In genomic region chr17:35870151-35870883, GRCm38 (mm10) we compare ENCODE assay signal across 8 mouse cellular contexts. TPM values are rescaled to one million over a fixed set of nuclear protein-coding genes. Genes with fewer than 3 reads are reported as not detected.
DNase-seq lines count a peak whose midpoint lies in the region; ATAC-seq and TF ChIP-seq lines count a peak whose summit lies in the region.

No protein-coding gene starts in this region.

- peak; percentile 40 for DNase-seq in embryo, embryonic 11 days
- DNase-seq in embryo, embryonic 9.5 days (ENCODE audit: extremely low spot score), result no peak
- peak; percentile 69 for DNase-seq in adrenal gland, postnatal 10 days
- DNase-seq in heart, adult 11 months, result peak; percentile 99
- DNase-seq in lung, embryonic 14.5 days, result peak; percentile 72
- DNase-seq in ovary, adult 18-20 months (ENCODE audit: low spot score), result no peak

- no peak for TF ChIP-seq POLR2A in olfactory bulb, adult 2 months (IDR thresholded peaks at IDR 0.05; ENCODE audit: insufficient read depth, low read depth, low read length)

- H3K9ac ChIP-seq in intestine, postnatal 0 days (ENCODE audit: low read depth, low read length), result peak overlapping the region; percentile 37; the same call in 1 of the 2 replicates
- peak overlapping the region; percentile 80 for H3K9ac ChIP-seq in lung, embryonic 14.5 days

- H3K4me1 ChIP-seq in intestine, postnatal 0 days (replicated peaks; ENCODE audit: control insufficient read depth, insufficient read depth, low read length), result no peaks in the 10 kb centered on the region
- peaks cover 12% of the 10 kb centered on the region for H3K4me1 ChIP-seq in lung, embryonic 14.5 days (ENCODE audit: insufficient read depth)
- H3K4me1 ChIP-seq in olfactory bulb, adult 2 months (ENCODE audit: control insufficient read depth, insufficient read depth, low read length), result peaks cover 48% of the 10 kb centered on the region

- no peak for TF ChIP-seq CTCF in intestine, postnatal 0 days (IDR thresholded peaks at IDR 0.05; ENCODE audit: low read depth)
- TF ChIP-seq CTCF in lung, embryonic 14.5 days (IDR thresholded peaks at IDR 0.05; ENCODE audit: low read depth), result no peak
- TF ChIP-seq CTCF in olfactory bulb, adult 2 months (IDR thresholded peaks at IDR 0.05; ENCODE audit: insufficient read depth, low read depth, low read length), result no peak

- peak overlapping the region; percentile 19; the same call in 1 of the 2 replicates for H3K4me3 ChIP-seq in intestine, postnatal 0 days (ENCODE audit: low read depth, low read length)
- H3K4me3 ChIP-seq in lung, embryonic 14.5 days (ENCODE audit: low read depth, low read length), result peak overlapping the region; percentile 68
- peak overlapping the region; percentile 19; the same call in 1 of the 2 replicates for H3K4me3 ChIP-seq in olfactory bulb, adult 2 months (ENCODE audit: insufficient read depth, low read depth, low read length)

- WGBS in intestine, postnatal 0 days, result 60% methylated on average over 9 of the region's 9 CpGs
- WGBS in lung, embryonic 14.5 days, result 34% methylated on average over 9 of the region's 9 CpGs
- 53% methylated on average over 9 of the region's 9 CpGs for WGBS in olfactory bulb, adult 2 months

- H3K27me3 ChIP-seq in intestine, postnatal 0 days (replicated peaks; ENCODE audit: control insufficient read depth, insufficient read depth, low read length), result no peaks in the 10 kb centered on the region
- no peaks in the 10 kb centered on the region for H3K27me3 ChIP-seq in lung, embryonic 14.5 days (ENCODE audit: insufficient read depth, low read length)

- ATAC-seq in intestine, postnatal 0 days, result no peak
- ATAC-seq in lung, embryonic 14.5 days (ENCODE audit: insufficient read depth), result peak; percentile 29; the same call in 1 of the 2 replicates

- 0 out of 2 replicates have a peak, but pooled peaks cover 3% of the 10 kb centered on the region for H3K36me3 ChIP-seq in intestine, postnatal 0 days (ENCODE audit: control insufficient read depth, insufficient read depth)
- H3K36me3 ChIP-seq in lung, embryonic 14.5 days (ENCODE audit: insufficient read depth), result peaks cover 31% of the 10 kb centered on the region

- H3K4me2 ChIP-seq in intestine, postnatal 0 days (replicated peaks; ENCODE audit: low read depth), result peak overlapping the region; percentile 92
- H3K4me2 ChIP-seq in lung, embryonic 14.5 days, result peak overlapping the region; percentile 98

- peak overlapping the region; percentile 66 for H3K27ac ChIP-seq in intestine, postnatal 0 days (ENCODE audit: low read depth, low read length)
- peak overlapping the region; percentile 98 for H3K27ac ChIP-seq in lung, embryonic 14.5 days (ENCODE audit: low read depth)
- H3K27ac ChIP-seq in olfactory bulb, adult 2 months (ENCODE audit: insufficient read depth, low read depth, low read length), result peak overlapping the region; percentile 79; the same call in 1 of the 2 replicates

- no peaks in the 10 kb centered on the region for H3K9me3 ChIP-seq in intestine, postnatal 0 days (ENCODE audit: control insufficient read depth)
- no peaks in the 10 kb centered on the region for H3K9me3 ChIP-seq in lung, embryonic 14.5 days (ENCODE audit: low read depth, low read length)

RNA-seq across cellular contexts. Expression of gene Ppp1r18, which starts 4.9 kb away (rescaled TPM):
- 10 to 100 TPM; 35.4 to 35.6 TPM for total RNA-seq in adrenal gland, postnatal 10 days (2021)
- 15.2 and 15.6 TPM in 2 replicates for polyA plus RNA-seq in intestine, postnatal 0 days (2015; fragmentation: Nextera tagmentation; extraction: Ambion mirVana)
- polyA plus RNA-seq in lung, embryonic 14.5 days (2014; fragmentation: Nextera tagmentation; extraction: Ambion mirVana), result 24.0 and 24.7 TPM in 2 replicates
- not detected in 2 replicates for polyA plus RNA-seq in olfactory bulb, adult 2 months (2012; ENCODE audit: insufficient read depth, insufficient read length, low replicate concordance, missing spikeins)

RNA-seq across cellular contexts. Expression of gene Nrm, which starts 9.2 kb away (rescaled TPM):
- 10 to 100 TPM; 12.7 to 18.3 TPM for total RNA-seq in adrenal gland, postnatal 10 days (2021)
- 19.8 and 20.6 TPM in 2 replicates for polyA plus RNA-seq in intestine, postnatal 0 days (2015; fragmentation: Nextera tagmentation; extraction: Ambion mirVana)
- polyA plus RNA-seq in lung, embryonic 14.5 days (2014; fragmentation: Nextera tagmentation; extraction: Ambion mirVana), result 69.2 and 72.0 TPM in 2 replicates
- not detected in 2 replicates for polyA plus RNA-seq in olfactory bulb, adult 2 months (2012; ENCODE audit: insufficient read depth, insufficient read length, low replicate concordance, missing spikeins)

RNA-seq across cellular contexts. Expression of gene Dhx16, which starts 9.3 kb away (rescaled TPM):
- total RNA-seq in adrenal gland, postnatal 10 days (2021), result 10 to 100 TPM; 36.8 to 38.0 TPM
- polyA plus RNA-seq in intestine, postnatal 0 days (2015; fragmentation: Nextera tagmentation; extraction: Ambion mirVana), result 17.2 and 18.1 TPM in 2 replicates
- polyA plus RNA-seq in lung, embryonic 14.5 days (2014; fragmentation: Nextera tagmentation; extraction: Ambion mirVana), result 40.8 and 42.9 TPM in 2 replicates
- not detected in 2 replicates for polyA plus RNA-seq in olfactory bulb, adult 2 months (2012; ENCODE audit: insufficient read depth, insufficient read length, low replicate concordance, missing spikeins)

RNA-seq across cellular contexts. Expression of gene 2310061I04Rik, which starts 26.9 kb away (rescaled TPM):
- 10 to 100 TPM; 58.0 to 70.5 TPM for total RNA-seq in adrenal gland, postnatal 10 days (2021)
- polyA plus RNA-seq in intestine, postnatal 0 days (2015; fragmentation: Nextera tagmentation; extraction: Ambion mirVana), result 31.5 and 32.3 TPM in 2 replicates
- polyA plus RNA-seq in lung, embryonic 14.5 days (2014; fragmentation: Nextera tagmentation; extraction: Ambion mirVana), result 21.0 and 25.4 TPM in 2 replicates
- not detected in 2 replicates for polyA plus RNA-seq in olfactory bulb, adult 2 months (2012; ENCODE audit: insufficient read depth, insufficient read length, low replicate concordance, missing spikeins)

RNA-seq across cellular contexts. Expression of gene Mdc1, which starts 29.0 kb away (rescaled TPM):
- total RNA-seq in adrenal gland, postnatal 10 days (2021), result 10 to 100 TPM; 21.9 to 27.1 TPM
- polyA plus RNA-seq in intestine, postnatal 0 days (2015; fragmentation: Nextera tagmentation; extraction: Ambion mirVana), result 2.3 and 2.7 TPM in 2 replicates
- 19.5 and 21.6 TPM in 2 replicates for polyA plus RNA-seq in lung, embryonic 14.5 days (2014; fragmentation: Nextera tagmentation; extraction: Ambion mirVana)
- 41.3 TPM in 1 of 2 replicates, not detected in the other for polyA plus RNA-seq in olfactory bulb, adult 2 months (2012; ENCODE audit: insufficient read depth, insufficient read length, low replicate concordance, missing spikeins)

Comparison
In these comparisons a context has a peak if more than half of its experiments do, and no peak if none do; other contexts are left out.
1. DNase-seq: peak in embryo, embryonic 11 days (single experiment), adrenal gland, postnatal 10 days (single experiment), heart, adult 11 months (single experiment) and lung, embryonic 14.5 days (single experiment); none in embryo, embryonic 9.5 days (single experiment) and ovary, adult 18-20 months (single experiment).
2. RNA of gene Ppp1r18, which starts 4.9 kb away (polyA plus RNA-seq): 24.0 to 24.7 TPM in lung, embryonic 14.5 days and 15.2 to 15.6 TPM in intestine, postnatal 0 days; not detected in olfactory bulb, adult 2 months; every median in the first group is over 10 times any median in the second.
3. RNA of gene Dhx16, which starts 9.3 kb away (polyA plus RNA-seq): 40.8 to 42.9 TPM in lung, embryonic 14.5 days and 17.2 to 18.1 TPM in intestine, postnatal 0 days; not detected in olfactory bulb, adult 2 months; every median in the first group is over 10 times any median in the second.
4. Peak in every context shown above with its lines, with median percentiles within 50 percentile points of each other: H3K27ac ChIP-seq and H3K4me3 ChIP-seq.